Mouse (Mus musculus) neural tube, embryonic 13.5 days (tissue): ENCODE measurements around the gene Ppard. TPM values are rescaled to one million over a fixed set of nuclear protein-coding genes. Genes with fewer than 3 reads are reported as not detected.

Source experiments
- ATAC-seq: fragments of 200-750 bp; cut with Nextera tagmentation; 2 replicates; pipeline ENCODE4 v1.8.0; 2017; ENCODE audit warnings: low read depth, mild to moderate bottlenecking, moderate TSS enrichment, moderate library complexity
- H3K27ac ChIP-seq: fragments of 300-500 bp; sonication (generic); replicated peaks from 2 replicates; pipeline ENCODE4 v1.5.1; 2015; ENCODE audit warnings: moderate library complexity, mild to moderate bottlenecking, inconsistent platforms
- H3K27me3 ChIP-seq: fragments of 300-500 bp; sonication (generic); 2 replicates; pipeline ENCODE4 v1.6.1; 2015; ENCODE audit warnings: mild to moderate bottlenecking, inconsistent platforms
- H3K36me3 ChIP-seq: fragments of 300-500 bp; sonication (generic); 2 replicates; pipeline ENCODE4 v1.6.1; 2015; ENCODE audit warnings: mild to moderate bottlenecking, inconsistent platforms
- H3K4me1 ChIP-seq: fragments of 300-500 bp; sonication (generic); replicated peaks from 2 replicates; pipeline ENCODE4 v1.6.1; 2015; ENCODE audit warnings: inconsistent platforms
- H3K4me2 ChIP-seq: fragments of 300-500 bp; sonication (generic); 2 replicates; pipeline ENCODE4 v1.6.1; 2015; ENCODE audit warnings: inconsistent platforms, mild to moderate bottlenecking, moderate library complexity
- H3K4me3 ChIP-seq: fragments of 300-500 bp; sonication (generic); 2 replicates; pipeline ENCODE4 v1.5.1; 2015; ENCODE audit warnings: mild to moderate bottlenecking, inconsistent platforms
- H3K9ac ChIP-seq: fragments of 300-500 bp; sonication (generic); 2 replicates; pipeline ENCODE4 v1.6.1; 2015; ENCODE audit warnings: moderate library complexity, mild to moderate bottlenecking, inconsistent platforms
- H3K9me3 ChIP-seq: fragments of 300-500 bp; sonication (generic); 2 replicates; pipeline ENCODE4 v1.6.1; 2016; ENCODE audit warnings: inconsistent platforms
- WGBS: fragments of 180-500 bp; shearing (Covaris S2); methylation state at CpG from one replicate; pipeline ENCODE4 v1.1.7; 2015; 5-methylcytosine and 5-hydroxymethylcytosine counted together
- polyA plus RNA-seq: library from polyadenylated mRNA; unstranded; fragments of >200 nt; fragmentation: Nextera tagmentation; extraction: Ambion mirVana; gene quantifications from 2 replicates; pipeline ENCODE4 v1.2.1, GENCODE M21; 2015

Ppard gene
- polyA plus RNA-seq, 1 experiment from 2014 or later: 2.6 TPM

GRCm38 (mm10) chr17:28260543-28260909 is 28.0 kb downstream of the Ppard start:
- Histone ChIP-seq H3K9ac (no peak overlapping the region), H3K9me3 (no peaks in the 10 kb centered on the region), H3K36me3 (no peaks in the 10 kb centered on the region), H3K4me1 (peaks cover 32% of the 10 kb centered on the region), H3K4me2 (no peak overlapping the region), H3K27me3 (no peaks in the 10 kb centered on the region), H3K4me3 (no peak overlapping the region), H3K27ac (no peak overlapping the region)
- ATAC-seq: no peak
- WGBS: 84% methylated on average over 9 of the region's 9 CpGs

GRCm38 (mm10) chr17:28261795-28262194 is 29.3 kb downstream of the Ppard start:
- H3K9me3 ChIP-seq: no peaks in the 10 kb centered on the region
- 82% methylated on average over 11 of the region's 11 CpGs for WGBS

GRCm38 (mm10) chr17:28263181-28263894 is 30.8 kb downstream of the Ppard start:
- Histone ChIP-seq H3K4me3 (no peak overlapping the region), H3K36me3 (no peaks in the 10 kb centered on the region), H3K9me3 (no peaks in the 10 kb centered on the region), H3K4me1 (peaks cover 8% of the 10 kb centered on the region), H3K9ac (no peak overlapping the region), H3K27me3 (no peaks in the 10 kb centered on the region), H3K27ac (peak overlapping the region; percentile 42; the same call in 1 of the 2 replicates), H3K4me2 (no peak overlapping the region)
- 57% methylated on average over 13 of the region's 13 CpGs for WGBS
- no peak for ATAC-seq

More at GRCm38 (mm10) chr17:28261795-28262194, 29.3 kb downstream of the Ppard start:
- Histone ChIP-seq H3K36me3 (no peaks in the 10 kb centered on the region), H3K27me3 (no peaks in the 10 kb centered on the region), H3K9ac (no peak overlapping the region), H3K4me3 (no peak overlapping the region), H3K27ac (no peak overlapping the region), H3K4me2 (no peak overlapping the region), H3K4me1 (peaks cover 19% of the 10 kb centered on the region)
- no peak for ATAC-seq

- no peak overlapping the region for H3K9ac ChIP-seq
- WGBS: 92% methylated on average over 5 of the region's 5 CpGs
- H3K4me1 ChIP-seq: peaks cover 8% of the 10 kb centered on the region
- no peak overlapping the region for H3K27ac ChIP-seq
- no peaks in the 10 kb centered on the region for H3K36me3 ChIP-seq
- H3K4me3 ChIP-seq: no peak overlapping the region
- no peaks in the 10 kb centered on the region for H3K9me3 ChIP-seq
- no peak for ATAC-seq
- H3K4me2 ChIP-seq: no peak overlapping the region
- no peaks in the 10 kb centered on the region for H3K27me3 ChIP-seq
Observed at GRCm38 (mm10) chr17:28267251-28267650, 34.8 kb downstream of the Ppard start.

- Histone ChIP-seq H3K9ac (no peak overlapping the region), H3K27me3 (no peaks in the 10 kb centered on the region), H3K36me3 (no peaks in the 10 kb centered on the region), H3K4me3 (no peak overlapping the region), H3K27ac (no peak overlapping the region), H3K9me3 (no peaks in the 10 kb centered on the region), H3K4me2 (no peak overlapping the region), H3K4me1 (peaks cover 5% of the 10 kb centered on the region; the same call in 1 of the 2 replicates)
- 83% methylated on average over 13 of the region's 13 CpGs for WGBS
- no peak for ATAC-seq
Observed at GRCm38 (mm10) chr17:28270165-28270564, 37.7 kb downstream of the Ppard start.

- no peak for ATAC-seq
- Histone ChIP-seq H3K9ac (no peak overlapping the region), H3K9me3 (no peaks in the 10 kb centered on the region), H3K27me3 (no peaks in the 10 kb centered on the region), H3K27ac (no peak overlapping the region), H3K4me3 (no peak overlapping the region), H3K4me1 (peaks cover 5% of the 10 kb centered on the region; the same call in 1 of the 2 replicates), H3K36me3 (no peaks in the 10 kb centered on the region), H3K4me2 (no peak overlapping the region)
- WGBS: 82% methylated on average over 12 of the region's 12 CpGs
Observed at GRCm38 (mm10) chr17:28271537-28272266, 39.2 kb downstream of the Ppard start.

- Histone ChIP-seq H3K27ac (no peak overlapping the region), H3K9me3 (no peaks in the 10 kb centered on the region), H3K4me3 (no peak overlapping the region), H3K27me3 (no peaks in the 10 kb centered on the region), H3K4me1 (peaks cover 10% of the 10 kb centered on the region; the same call in 1 of the 2 replicates), H3K9ac (no peak overlapping the region), H3K4me2 (no peak overlapping the region), H3K36me3 (no peaks in the 10 kb centered on the region)
- no peak for ATAC-seq
- WGBS: 85% methylated on average over 9 of the region's 9 CpGs
Observed at GRCm38 (mm10) chr17:28272281-28272680, 39.8 kb downstream of the Ppard start.

- Histone ChIP-seq H3K27ac (no peak overlapping the region), H3K4me1 (peaks cover 13% of the 10 kb centered on the region; the same call in 1 of the 2 replicates), H3K4me2 (no peak overlapping the region), H3K27me3 (no peaks in the 10 kb centered on the region), H3K36me3 (no peaks in the 10 kb centered on the region), H3K9ac (no peak overlapping the region), H3K9me3 (no peaks in the 10 kb centered on the region), H3K4me3 (no peak overlapping the region)
- 83% methylated on average over 6 of the region's 6 CpGs for WGBS
- no peak for ATAC-seq
Observed at GRCm38 (mm10) chr17:28272837-28273236, 40.3 kb downstream of the Ppard start.

GRCm38 (mm10) chr17:28274739-28275138 is 42.2 kb downstream of the Ppard start:
- no peak for ATAC-seq
- 75% methylated on average over 3 of the region's 3 CpGs for WGBS
- no peaks in the 10 kb centered on the region for H3K36me3 ChIP-seq
- H3K9ac ChIP-seq: no peak overlapping the region
- H3K9me3 ChIP-seq: no peaks in the 10 kb centered on the region
- no peak overlapping the region for H3K4me3 ChIP-seq
- H3K27ac ChIP-seq: no peak overlapping the region
- H3K4me2 ChIP-seq: no peak overlapping the region
- peaks cover 23% of the 10 kb centered on the region; the same call in 1 of the 2 replicates for H3K4me1 ChIP-seq
- no peaks in the 10 kb centered on the region for H3K27me3 ChIP-seq

GRCm38 (mm10) chr17:28277226-28277625 is 44.7 kb downstream of the Ppard start:
- no peak overlapping the region for H3K9ac ChIP-seq
- H3K4me1 ChIP-seq: peaks cover 46% of the 10 kb centered on the region
- WGBS: 84% methylated on average over 14 of the region's 14 CpGs
- H3K36me3 ChIP-seq: no peaks in the 10 kb centered on the region
- no peaks in the 10 kb centered on the region for H3K27me3 ChIP-seq
- no peaks in the 10 kb centered on the region for H3K9me3 ChIP-seq
- H3K27ac ChIP-seq: no peak overlapping the region
- no peak for ATAC-seq
- no peak overlapping the region for H3K4me2 ChIP-seq
- no peak overlapping the region for H3K4me3 ChIP-seq

GRCm38 (mm10) chr17:28277721-28278120 is 45.2 kb downstream of the Ppard start:
- Histone ChIP-seq H3K9ac (no peak overlapping the region), H3K27me3 (no peaks in the 10 kb centered on the region), H3K4me2 (no peak overlapping the region), H3K27ac (no peak overlapping the region), H3K4me3 (no peak overlapping the region), H3K36me3 (no peaks in the 10 kb centered on the region), H3K9me3 (no peaks in the 10 kb centered on the region), H3K4me1 (peaks cover 42% of the 10 kb centered on the region)
- 75% methylated on average over 10 of the region's 10 CpGs for WGBS
- ATAC-seq: no peak

GRCm38 (mm10) chr17:28278156-28278555 is 45.7 kb downstream of the Ppard start:
- WGBS: 86% methylated on average over 3 of the region's 3 CpGs
- Histone ChIP-seq H3K36me3 (no peaks in the 10 kb centered on the region), H3K4me1 (peaks cover 41% of the 10 kb centered on the region), H3K4me3 (no peak overlapping the region), H3K27me3 (no peaks in the 10 kb centered on the region), H3K27ac (no peak overlapping the region), H3K9ac (no peak overlapping the region), H3K4me2 (no peak overlapping the region), H3K9me3 (no peaks in the 10 kb centered on the region)
- ATAC-seq: no peak
